Mouse (Mus musculus) CH12.LX (cell line): ENCODE results near the gene Nrm. TPM values are rescaled to one million over a fixed set of nuclear protein-coding genes. Genes with fewer than 3 reads are reported as not detected.
A peak's percentile ranks its signal among the peaks of the same experiment; 100 is the strongest.
"Not testable (repeated sequence)": the region's sequence is repeated elsewhere in the genome, so short reads cannot be mapped to it uniquely, and the experiment has no call there.

Experiments
- DNase-seq: peaks from one replicate; pipeline ENCODE4 v3.0.0-alpha.2; 2013; ENCODE audit errors: extremely low read depth
- H3K27ac ChIP-seq: 2 replicates; pipeline ENCODE4 v1.5.1; 2012; ENCODE audit warnings: low read depth, mild to moderate bottlenecking, control low read depth, moderate library complexity; ENCODE audit not compliant: insufficient read depth
- H3K27me3 ChIP-seq: replicated peaks from 2 replicates; pipeline ENCODE3; 2012; ENCODE audit warnings: inconsistent platforms
- H3K36me3 ChIP-seq, 2 experiments: replicated peaks in 1 of 2; 2 replicates each; pipeline versions ENCODE3 to v1.6.1; 2012; ENCODE audit warnings: inconsistent platforms in 1 of 2, low read length in 1 of 2, mild to moderate bottlenecking in 1 of 2, mixed read lengths in 1 of 2, moderate library complexity in 1 of 2; ENCODE audit not compliant: control insufficient read depth in 1 of 2, insufficient read depth in 1 of 2
- H3K4me1 ChIP-seq, 2 experiments: 2 replicates each; pipeline ENCODE4 v1.6.1; 2012; ENCODE audit warnings: inconsistent platforms in 1 of 2, moderate library complexity in 1 of 2; ENCODE audit not compliant: insufficient read depth in 2 of 2, control insufficient read depth in 1 of 2
- H3K4me2 ChIP-seq: 2 replicates; pipeline ENCODE4 v1.6.1; 2012; ENCODE audit warnings: low read depth, mild to moderate bottlenecking, control low read depth; ENCODE audit not compliant: poor library complexity, insufficient read depth, severe bottlenecking
- H3K4me3 ChIP-seq, 3 experiments: fragments of 150-350 bp in 1 of 3; sonication (generic) in 1 of 3; replicated peaks in 1 of 3; 2 replicates each; pipeline versions ENCODE3 to v1.5.1; 2011 to 2012; ENCODE audit warnings: low read depth in 2 of 3, low read length in 2 of 3, mild to moderate bottlenecking in 2 of 3, moderate library complexity in 2 of 3, control low read depth in 1 of 3, improper control_type of control experiment in 1 of 3, inconsistent platforms in 1 of 3, mixed read lengths in 1 of 3; ENCODE audit not compliant: poor library complexity in 1 of 3
- H3K79me2 ChIP-seq: replicated peaks from 2 replicates; pipeline ENCODE4 v1.6.1; 2012; ENCODE audit warnings: mild to moderate bottlenecking, moderate library complexity; ENCODE audit not compliant: control insufficient read depth, poor library complexity, insufficient read depth, severe bottlenecking; ENCODE audit errors: extremely low read depth
- H3K9ac ChIP-seq: 2 replicates; pipeline ENCODE4 v1.6.1; 2012; ENCODE audit warnings: low read depth, mild to moderate bottlenecking, control low read depth, moderate library complexity; ENCODE audit not compliant: insufficient read depth
- H3K9me3 ChIP-seq: replicated peaks from 2 replicates; pipeline ENCODE3; 2012; ENCODE audit warnings: low read length, inconsistent platforms, mixed read lengths
- CHD2 ChIP-seq: IDR thresholded peaks from 2 replicates; pipeline ENCODE4 v1.6.1; 2011; ENCODE audit warnings: low read length, improper control_type of control experiment
- ELF1 ChIP-seq: IDR thresholded peaks from 2 replicates; pipeline ENCODE4 v1.6.1; 2014; ENCODE audit warnings: low read depth, mild to moderate bottlenecking, inconsistent platforms, low read length, improper control_type of control experiment
- ETS1 ChIP-seq: conservative IDR thresholded peaks from 2 replicates; pipeline ENCODE4 v1.6.1; 2012; ENCODE audit warnings: low read depth, mild to moderate bottlenecking, inconsistent platforms, low read length, improper control_type of control experiment, moderate library complexity
- HCFC1 ChIP-seq: IDR thresholded peaks from 2 replicates; pipeline ENCODE4 v1.6.1; 2012; ENCODE audit warnings: low read depth, mild to moderate bottlenecking, inconsistent platforms, low read length, improper control_type of control experiment
- IRF4 ChIP-seq: IDR thresholded peaks from 2 replicates; pipeline ENCODE4 v1.6.1; 2014; ENCODE audit warnings: low read depth, mild to moderate bottlenecking, inconsistent platforms, low read length, improper control_type of control experiment
- JUND ChIP-seq: conservative IDR thresholded peaks from 2 replicates; pipeline ENCODE4 v1.6.1; 2011; ENCODE audit warnings: low read depth, low read length, improper control_type of control experiment
- KAT2A ChIP-seq: IDR thresholded peaks from 2 replicates; pipeline ENCODE4 v1.6.1; 2012; ENCODE audit warnings: low read length, improper control_type of control experiment, inconsistent platforms; ENCODE audit not compliant: insufficient replicate concordance
- MAFK ChIP-seq: IDR thresholded peaks from 2 replicates; pipeline ENCODE4 v1.6.1; 2011; ENCODE audit warnings: low read length, improper control_type of control experiment; ENCODE audit not compliant: insufficient replicate concordance
- MAZ ChIP-seq: IDR thresholded peaks from 2 replicates; pipeline ENCODE4 v1.6.1; 2012; ENCODE audit warnings: low read depth, mild to moderate bottlenecking, inconsistent platforms, low read length, improper control_type of control experiment, moderate library complexity
- MXI1 ChIP-seq: IDR thresholded peaks from 2 replicates; pipeline ENCODE4 v1.6.1; 2011; ENCODE audit warnings: mild to moderate bottlenecking, low read depth, low read length, improper control_type of control experiment
- NELFE ChIP-seq: IDR thresholded peaks from 2 replicates; pipeline ENCODE4 v1.6.1; 2011; ENCODE audit warnings: low read depth, low read length, improper control_type of control experiment
- TBP ChIP-seq: conservative IDR thresholded peaks from 2 replicates; pipeline ENCODE4 v1.6.1; 2011; ENCODE audit warnings: low read depth, low read length, improper control_type of control experiment
- UBTF ChIP-seq: IDR thresholded peaks from 2 replicates; pipeline ENCODE4 v1.6.1; 2012; ENCODE audit warnings: low read depth, mild to moderate bottlenecking, inconsistent platforms, low read length, improper control_type of control experiment, moderate library complexity
- USF1 ChIP-seq: IDR thresholded peaks from 2 replicates; pipeline ENCODE4 v1.6.1; 2014; ENCODE audit warnings: low read depth, mild to moderate bottlenecking, inconsistent platforms, low read length, improper control_type of control experiment
- ZMIZ1 ChIP-seq: IDR thresholded peaks from 2 replicates; pipeline ENCODE4 v1.6.1; 2012; ENCODE audit warnings: low read depth, mild to moderate bottlenecking, inconsistent platforms, low read length, improper control_type of control experiment
- dilution Hi-C: fragments of 300-500 bp; cut with MboI; formaldehyde crosslinking; loops from 2 replicates; pipeline ENCODE4 v1.14.3; 2020; ENCODE audit warnings: low sequenced_read_pairs; ENCODE audit not compliant: extremely low pct_unique_long_range_greater_than_20kb, extremely low pct_ligation_motif_present
- in situ Hi-C: fragments of 300-500 bp; cut with MboI; formaldehyde crosslinking; loops from 3 replicates; pipeline ENCODE4 v1.14.3; 2019; ENCODE audit warnings: low sequenced_read_pairs, low pct_ligation_motif_present, low pct_unique_long_range_greater_than_20kb, mixed read lengths
- polyA plus RNA-seq: library from polyadenylated mRNA; unstranded; fragments of >175 nt; gene quantifications from 2 replicates; pipeline ENCODE4 v1.2.1, GENCODE M21; 2012; ENCODE audit warnings: low read depth; ENCODE audit not compliant: insufficient read length
- total RNA-seq, 2 experiments: library from RNA; depleted of rRNA; stranded (reverse); fragments of 300-350 nt in 1 of 2; fragments of >200 nt in 1 of 2; gene quantifications; 2 replicates each; pipeline ENCODE4 v1.2.3; 2012 to 2014

The Nrm gene
- total and polyA plus RNA-seq, 3 experiments: 12.1 to 16.7 (median 15.4) TPM

GRCm38 (mm10) chr17:35838570-35838969 is 22.5 kb upstream of the Nrm start:
- dilution Hi-C loops: no loop called here
- Histone ChIP-seq H3K36me3 (peaks cover 31 to 34% of the 10 kb centered on the region in 2 experiments), H3K27me3 (no peaks in the 10 kb centered on the region), H3K27ac (peak overlapping the region; percentile 79), H3K79me2 (peaks cover 38% of the 10 kb centered on the region), H3K9me3 (no peaks in the 10 kb centered on the region), H3K9ac (peak overlapping the region; percentile 83), H3K4me2 (peak overlapping the region; percentile 95), H3K4me3 (peak overlapping the region; percentile 41 to 83 (median 63))
- peak; percentile 51 for DNase-seq
- in situ Hi-C loops: loop anchor here (5.0 kb wide), 1 partner anchor 34 kb away; no protein-coding TSS in a partner anchor
- TF ChIP-seq MAFK (peak; percentile 96), CHD2 (no peak), ZMIZ1 (peak; percentile 56; the same call in 1 of the 2 replicates), ELF1 (no peak), MXI1 (peak; percentile 67; the same call in 1 of the 2 replicates), USF1 (no peak), ETS1 (peak; percentile 44; the same call in 1 of the 2 replicates), NELFE (no peak; the same call in 1 of the 2 replicates), MAZ (0 out of 2 replicates have a peak, but pooled peaks have one; percentile 48)
- TF ChIP-seq, all 38 proteins: peak for 5
- peaks cover 11 to 46% of the 10 kb centered on the region in 2 experiments for H3K4me1 ChIP-seq

GRCm38 (mm10) chr17:35839002-35839401 is 22.1 kb upstream of the Nrm start:
- H3K9me3 ChIP-seq, dilution Hi-C loops, H3K27me3 ChIP-seq, DNase-seq: not testable (repeated sequence)
- Histone ChIP-seq H3K36me3 (peaks cover 27 to 29% of the 10 kb centered on the region in 2 experiments), H3K4me3 (peak overlapping the region; percentile 48 to 83 (median 63)), H3K4me1 (peaks cover 11 to 42% of the 10 kb centered on the region in 2 experiments), H3K79me2 (peaks cover 38% of the 10 kb centered on the region), H3K9ac (peak overlapping the region; percentile 83), H3K27ac (peak overlapping the region; percentile 79), H3K4me2 (peak overlapping the region; percentile 95)
- TF ChIP-seq NELFE (peak; percentile 47; the same call in 1 of the 2 replicates), TBP (0 out of 2 replicates have a peak, but pooled peaks have one; percentile 44)
- in situ Hi-C loops: loop anchor here (5.0 kb wide), 1 partner anchor 33 kb away; no protein-coding TSS in a partner anchor

GRCm38 (mm10) chr17:35840561-35840960 is 20.6 kb upstream of the Nrm start:
- in situ Hi-C loops: no loop called here
- DNase-seq: no peak
- no peak for TF ChIP-seq JUND
- TF ChIP-seq MAFK: no peak
- no peak for TF ChIP-seq USF1
- no peak for TF ChIP-seq KAT2A
- TF ChIP-seq IRF4: no peak
- TF ChIP-seq UBTF: no peak
- no peak for TF ChIP-seq HCFC1
- no peaks in the 10 kb centered on the region for H3K9me3 ChIP-seq
- peaks cover 19 to 26% of the 10 kb centered on the region in 2 experiments for H3K36me3 ChIP-seq
- 0 out of 2 replicates have a peak overlapping the region, but pooled peaks have one; percentile 22 for H3K4me2 ChIP-seq
- H3K27ac ChIP-seq: no peak overlapping the region
- H3K9ac ChIP-seq: peak overlapping the region; percentile 65; the same call in 1 of the 2 replicates
- H3K27me3 ChIP-seq: no peaks in the 10 kb centered on the region
- H3K4me3 ChIP-seq: peak overlapping the region; percentile 41 to 54 (median 49)
- H3K79me2 ChIP-seq: peaks cover 25% of the 10 kb centered on the region
- dilution Hi-C loops: no loop called here
- H3K4me1 ChIP-seq: peaks cover 3 to 28% of the 10 kb centered on the region in 2 experiments
